Mouse (Mus musculus) stomach, postnatal 0 days (tissue): ENCODE results near the gene Ascl5. TPM values are rescaled to one million over a fixed set of nuclear protein-coding genes. Genes with fewer than 3 reads are reported as not detected.

Source experiments
- ATAC-seq: fragments of 200-750 bp; cut with Nextera tagmentation; 2 replicates; pipeline ENCODE4 v1.8.0; 2017; ENCODE audit not compliant: low FRiP score, low TSS enrichment
- DNase-seq: peaks from one replicate; pipeline ENCODE4 v3.0.0-alpha.2; 2016; ENCODE audit warnings: low spot score
- H3K27ac ChIP-seq: fragments of 300-500 bp; sonication (generic); replicated peaks from 2 replicates; pipeline ENCODE4 v1.5.1; 2014; ENCODE audit warnings: mild to moderate bottlenecking, control low read depth
- H3K27me3 ChIP-seq: fragments of 300-500 bp; sonication (generic); 2 replicates; pipeline ENCODE4 v1.6.1; 2014; ENCODE audit warnings: low read length; ENCODE audit not compliant: control insufficient read depth, insufficient read depth
- H3K36me3 ChIP-seq: fragments of 300-500 bp; sonication (generic); 2 replicates; pipeline ENCODE4 v1.6.1; 2014; ENCODE audit warnings: low read length, mixed read lengths; ENCODE audit not compliant: control insufficient read depth, insufficient read depth
- H3K4me1 ChIP-seq: fragments of 300-500 bp; sonication (generic); replicated peaks from 2 replicates; pipeline ENCODE4 v1.6.1; 2014; ENCODE audit warnings: antibody characterized with exemption; ENCODE audit not compliant: control insufficient read depth, insufficient read depth
- H3K4me2 ChIP-seq: fragments of 300-500 bp; sonication (generic); replicated peaks from 2 replicates; pipeline ENCODE4 v1.6.1; 2014; ENCODE audit warnings: low read depth, mild to moderate bottlenecking, control low read depth, moderate library complexity
- H3K4me3 ChIP-seq: fragments of 300-500 bp; sonication (generic); 2 replicates; pipeline ENCODE4 v1.5.1; 2014; ENCODE audit warnings: low read depth, low read length, control low read depth
- H3K9ac ChIP-seq: fragments of 300-500 bp; sonication (generic); 2 replicates; pipeline ENCODE4 v1.6.1; 2014; ENCODE audit warnings: mild to moderate bottlenecking, low read length, control low read depth, mixed read lengths
- H3K9me3 ChIP-seq: fragments of 300-500 bp; sonication (generic); 2 replicates; pipeline ENCODE4 v1.6.1; 2016; ENCODE audit warnings: low read length; ENCODE audit not compliant: control insufficient read depth
- CTCF ChIP-seq: IDR thresholded peaks from 2 replicates; pipeline ENCODE4 v1.5.1; 2016; ENCODE audit warnings: antibody characterized with exemption, low read depth, mild to moderate bottlenecking, moderate library complexity
- EP300 ChIP-seq: optimal IDR thresholded peaks from 2 replicates; pipeline ENCODE3; 2016; ENCODE audit warnings: antibody characterized with exemption
- WGBS: fragments of 180-500 bp; shearing (Covaris S2); extraction: QIAGEN DNeasy Blood & Tissue Kit; methylation state at CpG from one replicate; pipeline ENCODE4 v1.1.7; 2014; 5-methylcytosine and 5-hydroxymethylcytosine counted together
- polyA plus RNA-seq: library from polyadenylated mRNA; unstranded; fragments of >200 nt; fragmentation: Nextera tagmentation; extraction: Ambion mirVana; gene quantifications from 2 replicates; pipeline ENCODE4 v1.2.1, GENCODE M21; 2015

Gene Ascl5
- polyA plus RNA-seq, 1 experiment from 2014 or later, result 0.18 TPM

DNA sequence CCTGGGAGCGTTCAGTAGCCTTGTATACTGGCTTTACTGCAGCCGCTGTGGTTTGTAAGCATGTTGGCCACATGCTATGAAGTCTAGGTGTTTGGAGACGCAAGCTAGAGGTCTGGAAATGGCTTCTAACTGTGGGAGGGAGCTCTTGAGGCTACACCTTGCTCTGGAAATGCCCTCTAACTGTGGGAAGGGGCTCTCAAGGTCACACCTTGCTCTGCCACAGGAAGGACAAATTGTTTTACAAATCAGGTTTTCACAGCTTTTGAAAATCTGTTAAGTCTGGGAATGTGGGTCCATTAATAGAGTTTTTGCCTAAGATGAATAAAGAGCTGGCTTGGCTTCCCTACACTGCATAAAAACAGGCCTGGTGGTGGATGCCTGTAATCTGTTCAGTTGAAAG is 43.1 kb downstream of the Ascl5 start:
- Histone ChIP-seq H3K4me1 (no peaks in the 10 kb centered on the region), H3K9ac (no peak overlapping the region), H3K27me3 (no peaks in the 10 kb centered on the region), H3K9me3 (no peaks in the 10 kb centered on the region), H3K4me2 (no peak overlapping the region), H3K4me3 (no peak overlapping the region), H3K36me3 (no peaks in the 10 kb centered on the region), H3K27ac (no peak overlapping the region)
- DNase-seq (no peak), ATAC-seq (no peak)
- TF ChIP-seq EP300, result no peak
- no peak for TF ChIP-seq CTCF
- 69% methylated on average over 3 of the region's 3 CpGs for WGBS

DNA sequence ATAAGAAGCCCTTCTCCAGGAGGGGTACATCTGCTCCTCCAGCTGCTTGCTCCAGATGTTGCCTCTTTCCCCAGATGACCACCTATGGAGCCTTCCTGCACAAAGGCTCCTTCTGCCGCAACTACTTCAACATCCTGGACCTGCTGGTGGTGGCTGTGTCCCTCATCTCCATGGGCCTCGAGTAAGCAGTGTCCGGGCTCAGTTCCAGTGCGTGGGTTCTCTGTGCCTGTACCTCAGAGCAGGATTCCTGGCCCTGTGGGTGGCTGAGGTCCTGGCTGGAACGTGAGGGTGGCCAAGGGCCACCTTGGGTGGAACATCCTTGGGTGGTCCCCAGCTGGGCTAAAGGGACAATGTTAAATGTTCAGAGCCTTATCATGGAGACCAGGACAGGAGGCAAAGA is 44.2 kb downstream of the Ascl5 start:
- no peak for ATAC-seq
- Histone ChIP-seq H3K4me1 (no peaks in the 10 kb centered on the region), H3K9ac (no peak overlapping the region), H3K36me3 (no peaks in the 10 kb centered on the region), H3K27ac (no peak overlapping the region), H3K4me3 (no peak overlapping the region), H3K4me2 (no peak overlapping the region), H3K27me3 (no peaks in the 10 kb centered on the region), H3K9me3 (no peaks in the 10 kb centered on the region)
- TF ChIP-seq CTCF (no peak), EP300 (no peak)
- no peak for DNase-seq
- 74% methylated on average over 5 of the region's 5 CpGs for WGBS

Other genes starting within 250 kb of the Ascl5 start
- 128 and 140 TPM in 2 replicates for gene Lad1, start 232.2 kb upstream of the Ascl5 start, polyA plus RNA-seq
- 36.4 and 39.9 TPM in 2 replicates for gene Tnnt2, start 214.4 kb upstream of the Ascl5 start, polyA plus RNA-seq
- 29.8 and 34.2 TPM in 2 replicates for gene Pkp1, start 131.6 kb upstream of the Ascl5 start, polyA plus RNA-seq
- 0.02 and 0.04 TPM in 2 replicates for gene Igfn1, start 44.5 kb upstream of the Ascl5 start, polyA plus RNA-seq
- gene Tmem9, start 42.7 kb upstream of the Ascl5 start, polyA plus RNA-seq, result 65.9 and 66.1 TPM in 2 replicates
- gene Cacna1s, start 1.9 kb downstream of the Ascl5 start, polyA plus RNA-seq, result 0.18 TPM in 1 of 2 replicates, not detected in the other
- gene Kif21b, start 80.6 kb downstream of the Ascl5 start, polyA plus RNA-seq, result 0.29 and 0.36 TPM in 2 replicates
- gene Mroh3, start 162.0 kb downstream of the Ascl5 start, polyA plus RNA-seq, result 0.34 and 0.78 TPM in 2 replicates
- 32.0 and 35.7 TPM in 2 replicates for gene Inava, start 183.5 kb downstream of the Ascl5 start, polyA plus RNA-seq
- 0.12 TPM in 1 of 2 replicates, not detected in the other for gene Gpr25, start 210.1 kb downstream of the Ascl5 start, polyA plus RNA-seq